Mouse (Mus musculus) c-Kit-negative CD71-positive TER-119-positive erythroid progenitor cells, embryonic 14.5 days (primary cell): ENCODE measurements at regions not wholly inside any gene's neighbourhood (a gene's known extent, or its start where the extent isn't known, plus 50 kb on each side); places are given as distances from the start of the nearest gene placed in this dataset.

Source experiments
- DNase-seq: peaks from one replicate; pipeline ENCODE4 v3.0.0-alpha.2; 2013; ENCODE audit warnings: low read depth, low spot score

GRCm38 (mm10) chr2:170294657-170295056 is 133.0 kb downstream of the Bcas1 start:
- no peak for DNase-seq

- DNase-seq: no peak
Observed at GRCm38 (mm10) chr2:170291841-170292655, 135.6 kb downstream of the Bcas1 start.

- no peak for DNase-seq
Observed at GRCm38 (mm10) chr2:170289378-170289960, 138.2 kb downstream of the Bcas1 start.

- no peak for DNase-seq
Observed at GRCm38 (mm10) chr2:170288787-170289186, 138.9 kb downstream of the Bcas1 start.

GRCm38 (mm10) chr2:170288196-170288595 is 139.4 kb downstream of the Bcas1 start:
- no peak for DNase-seq

- no peak for DNase-seq
Observed at GRCm38 (mm10) chr2:170287301-170287885, 139.5 kb upstream of the Zfp217 start.

GRCm38 (mm10) chr2:170286773-170287172 is 138.9 kb upstream of the Zfp217 start:
- DNase-seq: no peak

GRCm38 (mm10) chr2:170282463-170282862 is 134.6 kb upstream of the Zfp217 start:
- DNase-seq: no peak

- no peak for DNase-seq
Observed at GRCm38 (mm10) chr2:170281311-170282008, 133.6 kb upstream of the Zfp217 start.

GRCm38 (mm10) chr2:170280733-170281132 is 132.8 kb upstream of the Zfp217 start:
- no peak for DNase-seq

GRCm38 (mm10) chr2:170277896-170278295 is 130.0 kb upstream of the Zfp217 start:
- no peak for DNase-seq

- DNase-seq: no peak
Observed at GRCm38 (mm10) chr2:170277182-170277767, 129.4 kb upstream of the Zfp217 start.

GRCm38 (mm10) chr2:170275687-170276086 is 127.8 kb upstream of the Zfp217 start:
- DNase-seq: no peak

- no peak for DNase-seq
Observed at GRCm38 (mm10) chr2:170269926-170270577, 122.1 kb upstream of the Zfp217 start.

- no peak for DNase-seq
Observed at GRCm38 (mm10) chr2:170268080-170268479, 120.2 kb upstream of the Zfp217 start.

GRCm38 (mm10) chr2:170267152-170267551 is 119.2 kb upstream of the Zfp217 start:
- no peak for DNase-seq

GRCm38 (mm10) chr2:170266407-170267101 is 118.7 kb upstream of the Zfp217 start:
- DNase-seq: no peak

GRCm38 (mm10) chr2:170263594-170263993 is 115.7 kb upstream of the Zfp217 start:
- no peak for DNase-seq

- DNase-seq: no peak
Observed at GRCm38 (mm10) chr2:170261191-170261590, 113.3 kb upstream of the Zfp217 start.

- no peak for DNase-seq
Observed at GRCm38 (mm10) chr2:170259662-170260457, 112.0 kb upstream of the Zfp217 start.
